Mouse (Mus musculus) left cerebral cortex, adult 11 months (tissue): ENCODE measurements around the gene Plg.

ENCODE experiments used
- DNase-seq: peaks from one replicate; pipeline ENCODE4 v3.0.0; 2022; ENCODE audit warnings: low spot score

The Plg gene

GRCm38 (mm10) chr17:12387781-12388180 is 9.4 kb downstream of the Plg start:
- no peak for DNase-seq

- DNase-seq = no peak
Measured at GRCm38 (mm10) chr17:12388239-12388638, 9.8 kb downstream of the Plg start.

GRCm38 (mm10) chr17:12396163-12396677 is 17.8 kb downstream of the Plg start:
- DNase-seq = no peak

- no peak for DNase-seq
Measured at GRCm38 (mm10) chr17:12403420-12403819, 25.0 kb downstream of the Plg start.

GRCm38 (mm10) chr17:12409346-12409944 is 31.0 kb downstream of the Plg start:
- DNase-seq = no peak

- no peak for DNase-seq
Measured at GRCm38 (mm10) chr17:12412181-12412890, 33.9 kb downstream of the Plg start.

GRCm38 (mm10) chr17:12412891-12413237 is 34.5 kb downstream of the Plg start:
- no peak for DNase-seq

- no peak for DNase-seq
Measured at GRCm38 (mm10) chr17:12415031-12415735, 36.8 kb downstream of the Plg start.

GRCm38 (mm10) chr17:12415741-12416140 is 37.3 kb downstream of the Plg start:
- DNase-seq = no peak

GRCm38 (mm10) chr17:12416250-12416895 is 38.0 kb downstream of the Plg start:
- peak; percentile 68 for DNase-seq

GRCm38 (mm10) chr17:12419491-12420079 is 41.2 kb downstream of the Plg start:
- no peak for DNase-seq

- no peak for DNase-seq
Measured at GRCm38 (mm10) chr17:12420886-12421574, 42.6 kb downstream of the Plg start.

- DNase-seq = no peak
Measured at GRCm38 (mm10) chr17:12422143-12422542, 43.7 kb downstream of the Plg start.

- no peak for DNase-seq
Measured at GRCm38 (mm10) chr17:12427156-12427555, 48.7 kb downstream of the Plg start.

- DNase-seq = no peak
Measured at GRCm38 (mm10) chr17:12428369-12428768, 50.0 kb downstream of the Plg start.

GRCm38 (mm10) chr17:12431707-12432106 is 53.3 kb downstream of the Plg start:
- DNase-seq = no peak

GRCm38 (mm10) chr17:12437771-12438170 is 59.4 kb downstream of the Plg start:
- no peak for DNase-seq

GRCm38 (mm10) chr17:12444561-12444960 is 66.2 kb downstream of the Plg start:
- no peak for DNase-seq

- DNase-seq = no peak
Measured at GRCm38 (mm10) chr17:12451234-12451633, 72.8 kb downstream of the Plg start.

- DNase-seq = no peak
Measured at GRCm38 (mm10) chr17:12452862-12453531, 74.6 kb downstream of the Plg start.

- no peak for DNase-seq
Measured at GRCm38 (mm10) chr17:12453691-12454090, 75.3 kb downstream of the Plg start.
